Mouse (Mus musculus): ENCODE results near the gene Cask.

DNA sequence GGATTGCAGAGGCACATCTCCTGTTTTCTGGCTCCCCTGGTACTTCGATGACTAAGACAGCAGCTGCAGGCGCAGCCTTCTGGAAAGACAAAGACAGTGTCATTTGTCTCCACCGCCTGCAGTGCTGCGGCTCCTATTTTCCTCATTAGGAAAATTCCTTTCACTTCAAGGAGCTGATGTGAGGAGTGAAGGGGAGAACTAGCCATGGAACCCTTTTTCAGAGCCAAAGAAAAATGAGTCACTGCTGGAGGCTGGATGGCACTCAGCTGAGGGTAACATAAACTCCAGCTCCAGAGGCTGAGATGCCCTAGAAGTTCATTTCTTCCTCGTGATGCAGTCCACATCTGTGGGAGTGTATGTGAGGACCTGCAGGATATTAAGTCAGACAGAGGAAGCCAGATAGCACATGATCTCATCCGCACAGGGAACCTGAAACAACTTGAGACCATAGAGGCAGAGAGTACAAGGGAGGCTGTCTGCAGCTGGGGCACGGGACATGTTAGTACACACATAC is 348.2 kb downstream of the Cask start:
- no peak for TF ChIP-seq POLR2A (IDR thresholded peaks at IDR 0.05; ENCODE audit: borderline replicate concordance, control insufficient read depth, low read depth, low read length)
- no peak for TF ChIP-seq CTCF (IDR thresholded peaks at IDR 0.05; ENCODE audit: control insufficient read depth, insufficient read depth, low read length)
